Mouse (Mus musculus) gastrocnemius, adult 2 months (tissue): ENCODE measurements at regions not wholly inside any gene's neighbourhood (a gene's known extent, or its start where the extent isn't known, plus 50 kb on each side); places are given as distances from the start of the nearest gene placed in this dataset.

Source experiments
- DNase-seq: peaks from one replicate; pipeline ENCODE4 v3.0.0; 2022
- H3K27ac ChIP-seq: fragments of 200-600 bp; 2 replicates; pipeline ENCODE4 v1.8.1; 2022; ENCODE audit warnings: mild to moderate bottlenecking
- H3K4me3 ChIP-seq: fragments of 200-600 bp; 2 replicates; pipeline ENCODE4 v1.8.1; 2022; ENCODE audit warnings: mild to moderate bottlenecking, moderate library complexity
- CTCF ChIP-seq: fragments of 200-600 bp; IDR thresholded peaks from 2 replicates; pipeline ENCODE4 v1.8.1; 2022; ENCODE audit warnings: antibody characterized with exemption, mild to moderate bottlenecking, moderate library complexity
- intact Hi-C: fragments of 180-260 bp; cut with DNase I; formaldehyde crosslinking; loops from one replicate; pipeline ENCODE4 v1.15.1; 2025

GRCm38 (mm10) chr1:89352936-89353335 is 101.7 kb upstream of the Agap1 start:
- intact Hi-C loops: no loop called here
- Histone ChIP-seq H3K27ac (no peak overlapping the region), H3K4me3 (no peak overlapping the region)
- TF ChIP-seq CTCF: no peak
- no peak for DNase-seq

GRCm38 (mm10) chr1:89359257-89359656 is 95.3 kb upstream of the Agap1 start:
- DNase-seq: no peak
- TF ChIP-seq CTCF: no peak
- intact Hi-C loops: no loop called here
- no peak overlapping the region for H3K4me3 ChIP-seq
- no peak overlapping the region for H3K27ac ChIP-seq

GRCm38 (mm10) chr1:89364547-89365305 is 89.9 kb upstream of the Agap1 start:
- TF ChIP-seq CTCF: no peak; the same call in 1 of the 2 replicates
- DNase-seq: no peak
- intact Hi-C loops: no loop called here
- no peak overlapping the region for H3K4me3 ChIP-seq
- no peak overlapping the region for H3K27ac ChIP-seq

GRCm38 (mm10) chr1:89366891-89367290 is 87.7 kb upstream of the Agap1 start:
- TF ChIP-seq CTCF: no peak
- DNase-seq: no peak
- intact Hi-C loops: no loop called here
- Histone ChIP-seq H3K4me3 (no peak overlapping the region), H3K27ac (no peak overlapping the region)

- TF ChIP-seq CTCF: no peak
- intact Hi-C loops: no loop called here
- Histone ChIP-seq H3K27ac (no peak overlapping the region), H3K4me3 (no peak overlapping the region)
- DNase-seq: no peak
Measured at GRCm38 (mm10) chr1:89373806-89374205, 80.8 kb upstream of the Agap1 start.

- intact Hi-C loops: no loop called here
- no peak for DNase-seq
- Histone ChIP-seq H3K27ac (no peak overlapping the region), H3K4me3 (no peak overlapping the region)
- no peak for TF ChIP-seq CTCF
Measured at GRCm38 (mm10) chr1:89374271-89374670, 80.3 kb upstream of the Agap1 start.

- no peak for DNase-seq
- H3K4me3 ChIP-seq: no peak overlapping the region
- intact Hi-C loops: no loop called here
- TF ChIP-seq CTCF: no peak
- H3K27ac ChIP-seq: no peak overlapping the region
Measured at GRCm38 (mm10) chr1:89382021-89382420, 72.6 kb upstream of the Agap1 start.

GRCm38 (mm10) chr1:89385111-89385510 is 69.5 kb upstream of the Agap1 start:
- Histone ChIP-seq H3K4me3 (no peak overlapping the region), H3K27ac (no peak overlapping the region)
- no peak for TF ChIP-seq CTCF
- intact Hi-C loops: no loop called here
- no peak for DNase-seq

- no peak for DNase-seq
- Histone ChIP-seq H3K4me3 (no peak overlapping the region), H3K27ac (no peak overlapping the region)
- no peak for TF ChIP-seq CTCF
- intact Hi-C loops: no loop called here
Measured at GRCm38 (mm10) chr1:89392711-89393110, 61.9 kb upstream of the Agap1 start.

GRCm38 (mm10) chr1:89394471-89394870 is 60.1 kb upstream of the Agap1 start:
- intact Hi-C loops: no loop called here
- Histone ChIP-seq H3K27ac (no peak overlapping the region), H3K4me3 (no peak overlapping the region)
- no peak for TF ChIP-seq CTCF
- no peak for DNase-seq

- no peak overlapping the region for H3K27ac ChIP-seq
- H3K4me3 ChIP-seq: no peak overlapping the region
- intact Hi-C loops: no loop called here
- TF ChIP-seq CTCF: no peak
- no peak for DNase-seq
Measured at GRCm38 (mm10) chr1:89400734-89401202, 53.8 kb upstream of the Agap1 start.

- no peak overlapping the region for H3K27ac ChIP-seq
- no peak for DNase-seq
- no peak for TF ChIP-seq CTCF
- H3K4me3 ChIP-seq: no peak overlapping the region
- intact Hi-C loops: no loop called here
Measured at GRCm38 (mm10) chr1:89402513-89403210, 51.9 kb upstream of the Agap1 start.

GRCm38 (mm10) chr1:89403551-89404050 is 51.0 kb upstream of the Agap1 start:
- DNase-seq: no peak
- no peak overlapping the region for H3K4me3 ChIP-seq
- TF ChIP-seq CTCF: no peak
- H3K27ac ChIP-seq: no peak overlapping the region
- intact Hi-C loops: no loop called here
